Mouse (Mus musculus): ENCODE measurements around the gene Ankrd6.

DNA sequence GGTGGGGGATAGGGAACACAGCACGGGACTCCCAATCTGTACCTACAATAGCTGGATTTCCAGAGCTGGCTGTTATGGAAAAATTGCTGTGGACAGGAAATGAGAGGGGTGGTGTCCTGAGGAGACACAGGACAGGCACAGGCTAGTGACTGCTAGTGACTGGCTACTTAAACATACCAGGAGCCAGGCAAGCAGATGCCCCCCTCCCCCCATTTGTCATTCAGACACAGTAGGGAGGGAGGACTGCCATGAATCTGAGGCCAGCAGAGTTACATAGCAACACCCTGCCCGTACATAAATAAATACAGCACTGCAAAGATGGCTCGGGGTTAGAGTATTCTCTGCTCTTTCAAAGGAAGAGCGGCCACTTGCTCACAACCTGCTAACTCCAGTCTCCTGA is 3.0 kb downstream of the Ankrd6 start:
- TF ChIP-seq POLR2A (IDR thresholded peaks at IDR 0.05; ENCODE audit: insufficient read depth, low read depth, low read length) (no peak), EP300 (IDR thresholded peaks at IDR 0.05; ENCODE audit: insufficient read depth, low read depth, low read length) (no peak), CTCF (IDR thresholded peaks at IDR 0.05) (no peak)
